Mouse (Mus musculus): ENCODE results near the gene Dcaf7. TPM values are rescaled to one million over a fixed set of nuclear protein-coding genes. Genes with fewer than 3 reads are reported as not detected.
"Not testable (repeated sequence)": the region's sequence is repeated elsewhere in the genome, so short reads cannot be mapped to it uniquely, and the experiment has no call there.

Gene Dcaf7
- total RNA-seq, 1 experiment, result 30.3 TPM

DNA sequence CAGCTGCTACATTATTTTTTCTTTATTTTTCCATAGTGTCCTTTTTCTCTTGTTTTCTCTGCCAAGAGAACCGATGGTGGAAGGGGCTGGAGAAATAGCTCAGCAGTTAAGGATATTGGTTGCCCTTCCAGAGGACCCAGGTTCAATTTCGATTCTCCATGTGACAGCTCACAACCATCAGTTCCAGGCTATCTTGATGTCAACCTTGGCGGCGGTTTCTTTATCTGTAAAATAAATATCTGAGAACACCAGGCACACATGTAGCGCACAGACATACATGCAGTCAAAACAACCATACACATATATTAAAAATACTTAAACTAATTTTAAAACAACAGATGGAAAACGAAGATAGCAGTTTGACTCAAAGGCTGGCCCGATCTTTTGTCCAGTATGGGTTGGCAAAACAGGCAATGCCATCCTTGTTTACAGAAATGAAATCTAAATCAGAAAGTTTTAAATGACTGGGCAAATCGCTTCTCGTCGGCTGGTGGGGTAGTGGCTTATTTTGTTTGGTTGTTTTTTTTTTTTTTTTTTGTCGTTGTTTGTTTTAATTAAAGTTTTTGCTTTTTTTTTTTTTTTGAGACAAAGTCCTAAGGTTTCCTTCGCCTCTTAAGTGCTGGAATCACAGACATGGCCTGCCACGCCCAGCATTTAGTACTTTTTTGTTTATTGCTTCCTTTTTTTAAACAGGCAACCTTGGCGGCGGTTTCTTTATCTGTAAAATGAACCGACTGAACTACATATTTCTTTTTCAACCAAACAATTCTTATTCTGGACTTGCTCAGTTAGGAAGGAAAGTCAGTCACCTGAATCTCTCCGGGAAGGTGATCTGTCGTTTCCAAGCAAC, 28.6 kb downstream of the Dcaf7 start:
- Histone ChIP-seq H3K9me3 (ENCODE audit: control insufficient read depth, insufficient read depth, low read depth, low read length) (no peaks in the 10 kb centered on the region), H3K9ac (ENCODE audit: insufficient read depth, low read depth, low read length, poor library complexity, severe bottlenecking) (no peak overlapping the region), H3K4me3 (ENCODE audit: insufficient read depth in 1 of 2, low read depth in 1 of 2, low read length in 2 of 2, poor library complexity in 1 of 2, severe bottlenecking in 1 of 2) (peak overlapping the region in 1 of 2 experiments; percentile 43; a peak in 2 of 4 replicates), H3K36me3 (ENCODE audit: control insufficient read depth, insufficient read depth, low read length, poor library complexity, severe bottlenecking) (no peaks in the 10 kb centered on the region), H3K4me1 (ENCODE audit: control insufficient read depth in 2 of 2, insufficient read depth in 2 of 2, low read length in 2 of 2, poor library complexity in 1 of 2) (no peaks in the 10 kb centered on the region; a peak in 1 of 4 replicates), H3K27ac (ENCODE audit: insufficient read depth, low read depth, low read length, poor library complexity, severe bottlenecking) (no peak overlapping the region)
- DNase-seq (ENCODE audit: low read depth, low spot score), result no peak
- in situ Hi-C loops (cut with MboI; ENCODE audit: low sequenced_read_pairs in 2 of 2, unreplicated experiment in 2 of 2), result no loop called here
- TF ChIP-seq ZNF384 (IDR thresholded peaks at IDR 0.05; ENCODE audit: low read depth, low read length), result peak; percentile 95
- no peak for TF ChIP-seq MAFK (IDR thresholded peaks at IDR 0.05; ENCODE audit: insufficient read depth, low read depth, low read length)
- TF ChIP-seq ZC3H11A (IDR thresholded peaks at IDR 0.05; ENCODE audit: borderline replicate concordance, low read depth, low read length), result no peak
- TF ChIP-seq CHD2 (IDR thresholded peaks at IDR 0.05; ENCODE audit: low read depth, low read length), result no peak

GRCm38 (mm10) chr11:106065923-106066571, 29.4 kb downstream of the Dcaf7 start, which contains the start of gene Taco1:
Taco1 (plus strand) TSS chr11:106066061.
- no peaks in the 10 kb centered on the region; a peak in 1 of 4 replicates for H3K4me1 ChIP-seq (ENCODE audit: control insufficient read depth in 2 of 2, insufficient read depth in 2 of 2, low read length in 2 of 2, poor library complexity in 1 of 2)
- in situ Hi-C loops (cut with MboI; ENCODE audit: low sequenced_read_pairs in 2 of 2, unreplicated experiment in 2 of 2), result no loop called here
- DNase-seq (ENCODE audit: low read depth, low spot score), result peak; percentile 95
- no peak for TF ChIP-seq ZNF384 (IDR thresholded peaks at IDR 0.05; ENCODE audit: low read depth, low read length)
- peak; percentile 91 for TF ChIP-seq HCFC1 (IDR thresholded peaks at IDR 0.05; ENCODE audit: borderline replicate concordance, insufficient read depth, low read length)
- peak; percentile 85 for TF ChIP-seq CHD2 (IDR thresholded peaks at IDR 0.05; ENCODE audit: low read depth, low read length)
- peak within 1 kb of the TSS; percentile 85 for H3K9ac ChIP-seq (ENCODE audit: insufficient read depth, low read depth, low read length, poor library complexity, severe bottlenecking)
- no peaks in the 10 kb centered on the region for H3K9me3 ChIP-seq (ENCODE audit: control insufficient read depth, insufficient read depth, low read depth, low read length)
- H3K36me3 ChIP-seq (ENCODE audit: control insufficient read depth, insufficient read depth, low read length, poor library complexity, severe bottlenecking), result no peaks in the 10 kb centered on the region
- H3K27ac ChIP-seq (ENCODE audit: insufficient read depth, low read depth, low read length, poor library complexity, severe bottlenecking), result no peak within 1 kb of the TSS
- H3K4me3 ChIP-seq (ENCODE audit: insufficient read depth in 1 of 2, low read depth in 1 of 2, low read length in 2 of 2, poor library complexity in 1 of 2, severe bottlenecking in 1 of 2), result peak within 1 kb of the TSS; percentile 81 to 95

DNA sequence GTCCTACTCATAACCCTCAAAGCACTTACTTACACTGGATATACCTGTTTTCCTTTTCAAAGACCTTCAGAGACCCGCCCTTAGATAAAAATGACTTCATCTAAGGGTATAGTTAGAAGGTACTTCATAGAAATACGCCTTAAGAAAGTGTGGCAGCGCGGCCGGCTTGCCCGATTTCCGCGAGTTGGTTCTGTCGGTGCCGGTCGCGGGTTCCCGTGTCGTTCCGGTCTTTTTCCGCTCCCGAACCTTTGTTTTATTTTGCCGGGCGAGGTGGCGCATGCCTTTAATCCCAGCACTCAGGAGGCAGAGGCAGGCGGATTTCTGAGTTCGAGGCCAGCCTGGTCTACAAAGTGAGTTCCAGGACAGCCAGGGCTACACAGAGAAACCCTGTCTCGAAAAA, 29.9 kb downstream of the Dcaf7 start:
- H3K4me1 ChIP-seq (ENCODE audit: control insufficient read depth in 2 of 2, insufficient read depth in 2 of 2, low read length in 2 of 2, poor library complexity in 1 of 2); H3K36me3 ChIP-seq (ENCODE audit: control insufficient read depth, insufficient read depth, low read length, poor library complexity, severe bottlenecking); in situ Hi-C loops (cut with MboI; ENCODE audit: low sequenced_read_pairs in 2 of 2, unreplicated experiment in 2 of 2); H3K9me3 ChIP-seq (ENCODE audit: control insufficient read depth, insufficient read depth, low read depth, low read length); H3K27ac ChIP-seq (ENCODE audit: insufficient read depth, low read depth, low read length, poor library complexity, severe bottlenecking): not testable (repeated sequence)
- Histone ChIP-seq H3K9ac (ENCODE audit: insufficient read depth, low read depth, low read length, poor library complexity, severe bottlenecking) (peak overlapping the region; percentile 85), H3K4me3 (ENCODE audit: insufficient read depth in 1 of 2, low read depth in 1 of 2, low read length in 2 of 2, poor library complexity in 1 of 2, severe bottlenecking in 1 of 2) (peak overlapping the region; percentile 81 to 95)
- DNase-seq (ENCODE audit: low read depth, low spot score), result peak; percentile 73

DNA sequence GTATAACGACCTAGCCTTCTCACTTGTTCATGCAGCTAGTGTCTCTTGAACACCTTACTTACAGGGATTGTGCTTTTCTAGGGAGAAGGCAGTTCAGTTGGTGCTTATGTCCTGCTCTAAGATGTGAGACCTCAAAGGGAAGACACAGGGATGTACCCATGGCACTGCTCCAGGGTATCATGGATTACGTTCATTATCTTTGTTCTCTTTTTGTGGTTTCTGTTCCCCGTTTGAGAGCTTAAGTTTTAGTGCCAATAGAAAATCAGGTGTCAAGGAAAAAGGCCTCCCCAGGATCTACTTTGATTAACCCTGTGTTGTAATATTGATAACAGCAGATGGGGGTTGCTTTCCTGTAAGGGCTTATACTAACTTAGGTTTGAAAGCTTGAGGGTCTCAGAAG, 37.1 kb downstream of the Dcaf7 start:
- H3K4me3 ChIP-seq (ENCODE audit: insufficient read depth in 1 of 2, low read depth in 1 of 2, low read length in 2 of 2, poor library complexity in 1 of 2, severe bottlenecking in 1 of 2), result no peak overlapping the region
- H3K27ac ChIP-seq (ENCODE audit: insufficient read depth, low read depth, low read length, poor library complexity, severe bottlenecking), result no peak overlapping the region
- in situ Hi-C loops (cut with MboI; ENCODE audit: low sequenced_read_pairs in 2 of 2, unreplicated experiment in 2 of 2), result no loop called here
- no peak for TF ChIP-seq CHD2 (IDR thresholded peaks at IDR 0.05; ENCODE audit: low read depth, low read length)
- no peak for TF ChIP-seq HCFC1 (IDR thresholded peaks at IDR 0.05; ENCODE audit: borderline replicate concordance, insufficient read depth, low read length)
- no peak for TF ChIP-seq ZNF384 (IDR thresholded peaks at IDR 0.05; ENCODE audit: low read depth, low read length)
- no peak for TF ChIP-seq ZC3H11A (IDR thresholded peaks at IDR 0.05; ENCODE audit: borderline replicate concordance, low read depth, low read length)
- TF ChIP-seq MAFK (IDR thresholded peaks at IDR 0.05; ENCODE audit: insufficient read depth, low read depth, low read length), result no peak
- H3K9me3 ChIP-seq (ENCODE audit: control insufficient read depth, insufficient read depth, low read depth, low read length), result no peaks in the 10 kb centered on the region
- H3K4me1 ChIP-seq (ENCODE audit: control insufficient read depth in 2 of 2, insufficient read depth in 2 of 2, low read length in 2 of 2, poor library complexity in 1 of 2), result no peaks in the 10 kb centered on the region
- no peak for DNase-seq (ENCODE audit: low read depth, low spot score)
- H3K36me3 ChIP-seq (ENCODE audit: control insufficient read depth, insufficient read depth, low read length, poor library complexity, severe bottlenecking), result peaks cover 4% of the 10 kb centered on the region; the same call in 1 of the 2 replicates
- no peak overlapping the region for H3K9ac ChIP-seq (ENCODE audit: insufficient read depth, low read depth, low read length, poor library complexity, severe bottlenecking)
